Mouse (Mus musculus) kidney, embryonic 15.5 days (tissue): Measurements from ENCODE around the gene Zscan10. TPM values are rescaled to one million over a fixed set of nuclear protein-coding genes. Genes with fewer than 3 reads are reported as not detected.

Experiments
- polyA plus RNA-seq: library from polyadenylated mRNA; unstranded; fragments of >200 nt; fragmentation: Nextera tagmentation; extraction: Ambion mirVana; gene quantifications from 2 replicates; pipeline ENCODE4 v1.2.1, GENCODE M21; 2015

Gene Zscan10
- polyA plus RNA-seq, 1 experiment from 2014 or later: not detected

Other genes with a start within 250 kb of the Zscan10 start
- gene Vmn2r116, start 216.3 kb upstream of the Zscan10 start, polyA plus RNA-seq: not detected in 2 replicates
- gene Vmn2r117, start 121.2 kb upstream of the Zscan10 start, polyA plus RNA-seq: not detected in 2 replicates
- 20.9 and 22.8 TPM in 2 replicates for gene Zfp213, start 36.6 kb upstream of the Zscan10 start, polyA plus RNA-seq
- gene Zfp13, start 1.4 kb upstream of the Zscan10 start, polyA plus RNA-seq: 16.3 and 16.5 TPM in 2 replicates
- gene Mmp25, start 44.4 kb downstream of the Zscan10 start, polyA plus RNA-seq: 1.1 and 1.3 TPM in 2 replicates
- 1.3 and 1.5 TPM in 2 replicates for gene Bicdl2, start 59.6 kb downstream of the Zscan10 start, polyA plus RNA-seq
- gene Hcfc1r1, start 72.7 kb downstream of the Zscan10 start, polyA plus RNA-seq: 63.2 and 69.5 TPM in 2 replicates
- gene Thoc6, start 73.0 kb downstream of the Zscan10 start, polyA plus RNA-seq: 52.4 and 53.4 TPM in 2 replicates
- gene Tnfrsf12a, start 76.6 kb downstream of the Zscan10 start, polyA plus RNA-seq: 27.5 and 29.5 TPM in 2 replicates
- 189 and 191 TPM in 2 replicates for gene Cldn6, start 78.4 kb downstream of the Zscan10 start, polyA plus RNA-seq
- gene Cldn9, start 83.2 kb downstream of the Zscan10 start, polyA plus RNA-seq: 51.2 and 53.1 TPM in 2 replicates
- gene 1520401A03Rik, start 121.9 kb downstream of the Zscan10 start, polyA plus RNA-seq: 0.14 and 0.88 TPM in 2 replicates
- 48.4 and 56.3 TPM in 2 replicates for gene Pkmyt1, start 125.5 kb downstream of the Zscan10 start, polyA plus RNA-seq
- 19.8 and 23.8 TPM in 2 replicates for gene Paqr4, start 140.0 kb downstream of the Zscan10 start, polyA plus RNA-seq
- 1.9 and 2.2 TPM in 2 replicates for gene Kremen2, start 145.0 kb downstream of the Zscan10 start, polyA plus RNA-seq
- 89.5 and 91.0 TPM in 2 replicates for gene Flywch1, start 170.7 kb downstream of the Zscan10 start, polyA plus RNA-seq
- 35.0 and 37.4 TPM in 2 replicates for gene Flywch2, start 185.2 kb downstream of the Zscan10 start, polyA plus RNA-seq
- gene Srrm2, start 189.7 kb downstream of the Zscan10 start, polyA plus RNA-seq: 496 and 536 TPM in 2 replicates
- gene Elob, start 228.3 kb downstream of the Zscan10 start, polyA plus RNA-seq: 999 and 1,052 TPM in 2 replicates
- 0.18 TPM in 1 of 2 replicates, not detected in the other for gene Prss33, start 235.2 kb downstream of the Zscan10 start, polyA plus RNA-seq
- 1.8 TPM in 1 of 2 replicates, not detected in the other for gene Prss32, start 243.0 kb downstream of the Zscan10 start, polyA plus RNA-seq
- 3.2 and 3.3 TPM in 2 replicates for gene Prss41, start 243.3 kb downstream of the Zscan10 start, polyA plus RNA-seq